27 mouse cellular contexts compared by ENCODE assay signal in the genomic region with DNA sequence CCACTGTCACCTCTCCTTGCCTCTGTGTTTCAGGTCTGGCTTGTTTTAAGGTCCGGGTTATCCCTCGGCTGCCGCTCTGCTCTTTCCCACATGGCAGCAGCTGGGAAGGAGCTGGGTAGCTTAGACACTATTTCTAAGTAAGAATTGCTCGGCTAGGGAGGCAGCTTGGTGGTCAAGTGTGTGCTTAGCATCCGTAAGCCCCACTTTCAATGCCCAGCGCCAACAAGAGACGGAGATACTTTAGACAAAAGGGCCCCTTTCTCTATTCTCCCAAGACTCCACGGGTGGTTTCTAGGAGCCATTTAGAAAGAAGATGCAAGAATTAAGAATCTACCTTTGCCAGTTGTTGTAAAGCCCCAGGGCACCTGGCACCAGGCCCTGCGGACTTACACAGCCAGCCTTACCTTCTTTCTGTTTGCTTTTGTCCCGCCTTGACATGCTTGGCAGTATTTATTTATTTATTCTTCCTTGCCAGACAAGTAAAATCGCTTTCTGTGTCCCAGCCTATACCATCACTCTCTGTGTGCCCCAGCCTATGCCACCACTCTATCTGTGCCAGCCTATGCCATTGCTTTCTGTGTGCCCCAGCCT. TPM values are rescaled to one million over a fixed set of nuclear protein-coding genes. Genes with fewer than 3 reads are reported as not detected.
DNase-seq lines count a peak whose midpoint lies in the region; ATAC-seq and TF ChIP-seq lines count a peak whose summit lies in the region.
"Had no signal": no experiment of that assay in that cellular context is flagged by ENCODE, and none has a peak within 500 bp of the region (broad histone marks: within the 10 kb centered on the region; RNA-seq: fewer than 3 reads in every experiment).

No protein-coding gene starts in this region.

- H3K4me3 ChIP-seq in embryonic facial prominence, embryonic 14.5 days (ENCODE audit: low read depth, low read length) = no peak overlapping the region
- no peak overlapping the region for H3K4me3 ChIP-seq in embryonic facial prominence, embryonic 10.5 days
- H3K4me3 ChIP-seq in limb, embryonic 13.5 days = no peak overlapping the region
- no peak overlapping the region for H3K4me3 ChIP-seq in limb, embryonic 10.5 days
- no peak overlapping the region for H3K4me3 ChIP-seq in liver, embryonic 15.5 days (replicated peaks)
- H3K4me3 ChIP-seq in liver, postnatal 0 days (ENCODE audit: low read depth, low read length) = no peak overlapping the region
- no peak overlapping the region for H3K4me3 ChIP-seq in hindbrain, embryonic 11.5 days (ENCODE audit: low read depth, low read length)
- H3K4me3 ChIP-seq: embryonic facial prominence, embryonic 15.5 days; forebrain, embryonic 12.5 days; heart, embryonic 12.5 days; heart, embryonic 15.5 days; hindbrain, embryonic 10.5 days had no signal

- no peaks in the 10 kb centered on the region for H3K27me3 ChIP-seq in embryonic facial prominence, embryonic 14.5 days (replicated peaks; ENCODE audit: control insufficient read depth, insufficient read depth, low read length)
- no peaks in the 10 kb centered on the region for H3K27me3 ChIP-seq in embryonic facial prominence, embryonic 10.5 days (replicated peaks; ENCODE audit: low read depth, poor library complexity, severe bottlenecking)
- no peaks in the 10 kb centered on the region for H3K27me3 ChIP-seq in limb, embryonic 13.5 days
- no peaks in the 10 kb centered on the region for H3K27me3 ChIP-seq in limb, embryonic 10.5 days (ENCODE audit: low read depth, poor library complexity, severe bottlenecking)
- no peaks in the 10 kb centered on the region for H3K27me3 ChIP-seq in liver, embryonic 15.5 days
- no peaks in the 10 kb centered on the region for H3K27me3 ChIP-seq in liver, postnatal 0 days (ENCODE audit: insufficient read depth, low read length)
- no peaks in the 10 kb centered on the region for H3K27me3 ChIP-seq in hindbrain, embryonic 11.5 days (ENCODE audit: control insufficient read depth, insufficient read depth, low read length)
- H3K27me3 ChIP-seq: embryonic facial prominence, embryonic 15.5 days; forebrain, embryonic 12.5 days; heart, embryonic 12.5 days; heart, embryonic 15.5 days had no signal

- TF ChIP-seq CTCF in liver, postnatal 0 days (IDR thresholded peaks at IDR 0.05; ENCODE audit: low read depth) = no peak

- ATAC-seq in embryonic facial prominence, embryonic 14.5 days (ENCODE audit: low read depth) = no peak
- ATAC-seq in limb, embryonic 13.5 days (ENCODE audit: low FRiP score, low read depth) = no peak
- ATAC-seq in liver, embryonic 15.5 days (ENCODE audit: insufficient read depth) = no peak
- ATAC-seq in liver, postnatal 0 days = no peak
- no peak for ATAC-seq in hindbrain, embryonic 11.5 days (ENCODE audit: low FRiP score)
- ATAC-seq: activated CD4-positive, CD25-positive, alpha-beta regulatory T cell, adult 4 months; forebrain, embryonic 16.5 days; hindbrain, postnatal 0 days had no signal

- H3K9me3 ChIP-seq in embryonic facial prominence, embryonic 14.5 days (ENCODE audit: control insufficient read depth, low read length) = no peaks in the 10 kb centered on the region
- H3K9me3 ChIP-seq in embryonic facial prominence, embryonic 10.5 days = no peaks in the 10 kb centered on the region
- H3K9me3 ChIP-seq in limb, embryonic 13.5 days = no peaks in the 10 kb centered on the region
- H3K9me3 ChIP-seq in limb, embryonic 10.5 days (replicated peaks) = no peaks in the 10 kb centered on the region
- no peaks in the 10 kb centered on the region for H3K9me3 ChIP-seq in liver, embryonic 15.5 days (replicated peaks)
- no peaks in the 10 kb centered on the region for H3K9me3 ChIP-seq in liver, postnatal 0 days (ENCODE audit: low read length)
- no peaks in the 10 kb centered on the region for H3K9me3 ChIP-seq in hindbrain, embryonic 11.5 days (ENCODE audit: control insufficient read depth, low read length)
- H3K9me3 ChIP-seq: embryonic facial prominence, embryonic 15.5 days; forebrain, embryonic 12.5 days; heart, embryonic 12.5 days; heart, embryonic 15.5 days; hindbrain, embryonic 10.5 days had no signal

- 86% methylated on average over 11 of the region's 11 CpGs for WGBS in embryonic facial prominence, embryonic 14.5 days
- WGBS in embryonic facial prominence, embryonic 10.5 days = 89% methylated on average over 11 of the region's 11 CpGs
- 91% methylated on average over 11 of the region's 11 CpGs for WGBS in limb, embryonic 13.5 days
- WGBS in limb, embryonic 10.5 days = 94% methylated on average over 11 of the region's 11 CpGs
- 92% methylated on average over 11 of the region's 11 CpGs for WGBS in liver, embryonic 15.5 days (ENCODE audit: insufficient replicate concordance)
- 91% methylated on average over 11 of the region's 11 CpGs for WGBS in liver, postnatal 0 days (ENCODE audit: insufficient replicate concordance)
- 86% methylated on average over 11 of the region's 11 CpGs for WGBS in hindbrain, embryonic 11.5 days

- H3K4me1 ChIP-seq in embryonic facial prominence, embryonic 14.5 days (ENCODE audit: control insufficient read depth, insufficient read depth, low read length) = peaks cover 13% of the 10 kb centered on the region
- H3K4me1 ChIP-seq in embryonic facial prominence, embryonic 10.5 days = peaks cover 29% of the 10 kb centered on the region
- peaks cover 27% of the 10 kb centered on the region for H3K4me1 ChIP-seq in limb, embryonic 13.5 days
- H3K4me1 ChIP-seq in limb, embryonic 10.5 days = peaks cover 22% of the 10 kb centered on the region
- peaks cover 82% of the 10 kb centered on the region for H3K4me1 ChIP-seq in liver, embryonic 15.5 days (replicated peaks)
- H3K4me1 ChIP-seq in liver, postnatal 0 days (ENCODE audit: insufficient read depth) = peaks cover 17% of the 10 kb centered on the region
- H3K4me1 ChIP-seq in hindbrain, embryonic 11.5 days (replicated peaks; ENCODE audit: control insufficient read depth, insufficient read depth, low read length) = peaks cover 6% of the 10 kb centered on the region

- TF ChIP-seq EP300 in liver, postnatal 0 days (IDR thresholded peaks at IDR 0.05; ENCODE audit: low read depth) = no peak

- peaks cover 70% of the 10 kb centered on the region for H3K36me3 ChIP-seq in embryonic facial prominence, embryonic 14.5 days (ENCODE audit: control insufficient read depth, insufficient read depth, low read length)
- H3K36me3 ChIP-seq in embryonic facial prominence, embryonic 10.5 days (replicated peaks) = peaks cover 80% of the 10 kb centered on the region
- H3K36me3 ChIP-seq in limb, embryonic 13.5 days = peaks cover 77% of the 10 kb centered on the region
- peaks cover 74% of the 10 kb centered on the region for H3K36me3 ChIP-seq in limb, embryonic 10.5 days
- peaks cover 85% of the 10 kb centered on the region for H3K36me3 ChIP-seq in liver, embryonic 15.5 days (replicated peaks)
- H3K36me3 ChIP-seq in liver, postnatal 0 days (replicated peaks; ENCODE audit: insufficient read depth, low read length) = peaks cover 69% of the 10 kb centered on the region
- H3K36me3 ChIP-seq in hindbrain, embryonic 11.5 days (ENCODE audit: control insufficient read depth, insufficient read depth, low read length) = peaks cover 12% of the 10 kb centered on the region

- no peak overlapping the region for H3K4me2 ChIP-seq in embryonic facial prominence, embryonic 14.5 days (ENCODE audit: low read depth, low read length)
- H3K4me2 ChIP-seq in limb, embryonic 13.5 days (replicated peaks) = no peak overlapping the region
- 0 out of 2 replicates have a peak overlapping the region, but pooled peaks have one; percentile 4 for H3K4me2 ChIP-seq in liver, embryonic 15.5 days
- no peak overlapping the region for H3K4me2 ChIP-seq in liver, postnatal 0 days (ENCODE audit: low read depth, low read length)
- no peak overlapping the region for H3K4me2 ChIP-seq in hindbrain, embryonic 11.5 days (replicated peaks; ENCODE audit: low read depth, low read length)
- H3K4me2 ChIP-seq: embryonic facial prominence, embryonic 15.5 days; forebrain, embryonic 12.5 days; heart, embryonic 12.5 days; heart, embryonic 15.5 days; hindbrain, embryonic 14.5 days had no signal

- 0 out of 2 replicates have a peak overlapping the region, but pooled peaks have one; percentile 3 for H3K9ac ChIP-seq in embryonic facial prominence, embryonic 14.5 days (ENCODE audit: low read depth, low read length)
- 0 out of 2 replicates have a peak overlapping the region, but pooled peaks have one; percentile 9 for H3K9ac ChIP-seq in limb, embryonic 13.5 days
- H3K9ac ChIP-seq in liver, embryonic 15.5 days = no peak overlapping the region
- H3K9ac ChIP-seq in liver, postnatal 0 days (replicated peaks) = no peak overlapping the region
- H3K9ac ChIP-seq in hindbrain, embryonic 11.5 days (ENCODE audit: low read depth, low read length) = no peak overlapping the region
- H3K9ac ChIP-seq: embryonic facial prominence, embryonic 15.5 days; forebrain, embryonic 12.5 days; heart, embryonic 12.5 days; heart, embryonic 15.5 days; hindbrain, embryonic 14.5 days had no signal

- no peak for DNase-seq in embryonic facial prominence, embryonic 14.5 days (ENCODE audit: low spot score)
- DNase-seq in embryonic facial prominence, embryonic 10.5 days (ENCODE audit: low spot score) = no peak
- no peak for DNase-seq in limb, embryonic 10.5 days (ENCODE audit: low spot score)
- DNase-seq in liver, postnatal 0 days = no peak
- no peak for DNase-seq in hindbrain, embryonic 11.5 days (ENCODE audit: low spot score)
- DNase-seq: adrenal gland, adult 8-10 months; adrenal gland, postnatal 25 days; cerebellum, adult 11-12 months; cerebellum, adult 8-10 months; cerebellum, postnatal 10 days; cerebellum, postnatal 36 days; embryo, embryonic 11 days; gastrocnemius, postnatal 10 days; gastrocnemius, postnatal 36 days; heart, postnatal 10 days; heart, postnatal 36 days had no signal

- no peak overlapping the region for H3K27ac ChIP-seq in embryonic facial prominence, embryonic 14.5 days (replicated peaks; ENCODE audit: low read depth, low read length)
- H3K27ac ChIP-seq in embryonic facial prominence, embryonic 10.5 days (replicated peaks) = no peak overlapping the region
- H3K27ac ChIP-seq in limb, embryonic 13.5 days = no peak overlapping the region
- H3K27ac ChIP-seq in limb, embryonic 10.5 days = no peak overlapping the region
- peak overlapping the region; percentile 51 for H3K27ac ChIP-seq in liver, embryonic 15.5 days (replicated peaks)
- no peak overlapping the region for H3K27ac ChIP-seq in liver, postnatal 0 days (ENCODE audit: low read depth)
- H3K27ac ChIP-seq in hindbrain, embryonic 11.5 days (ENCODE audit: low read depth, low read length) = no peak overlapping the region
- H3K27ac ChIP-seq: embryonic facial prominence, embryonic 15.5 days; forebrain, embryonic 12.5 days; heart, embryonic 15.5 days; hindbrain, embryonic 10.5 days; hindbrain, embryonic 14.5 days; hindbrain, postnatal 0 days had no signal

RNA-seq across cellular contexts. Expression of a gene that starts 5.1 kb away (rescaled TPM):
- 60.2 and 64.0 TPM in 2 replicates for polyA plus RNA-seq in embryonic facial prominence, embryonic 14.5 days (2014; fragmentation: Nextera tagmentation; extraction: Ambion mirVana)
- 68.7 and 70.8 TPM in 2 replicates for polyA plus RNA-seq in embryonic facial prominence, embryonic 10.5 days (2016; fragmentation: Nextera tagmentation; extraction: Ambion mirVana)
- 86.2 and 94.0 TPM in 2 replicates for polyA plus RNA-seq in limb, embryonic 13.5 days (2015; fragmentation: Nextera tagmentation; extraction: Ambion mirVana)
- polyA plus RNA-seq in limb, embryonic 10.5 days (2016; fragmentation: Nextera tagmentation; extraction: Ambion mirVana) = 69.0 and 75.1 TPM in 2 replicates
- 21.9 and 23.5 TPM in 2 replicates for polyA plus RNA-seq in liver, embryonic 15.5 days (2015; fragmentation: Nextera tagmentation; extraction: Ambion mirVana)
- polyA plus RNA-seq in liver, postnatal 0 days (2015; fragmentation: Nextera tagmentation; extraction: Ambion mirVana) = 16.0 and 16.7 TPM in 2 replicates
- 59.1 and 66.3 TPM in 2 replicates for polyA plus RNA-seq in hindbrain, embryonic 11.5 days (2014; fragmentation: Nextera tagmentation; extraction: Ambion mirVana)

RNA-seq across cellular contexts. Expression of a gene that starts 5.7 kb away (rescaled TPM):
- polyA plus RNA-seq in embryonic facial prominence, embryonic 14.5 days (2014; fragmentation: Nextera tagmentation; extraction: Ambion mirVana) = 44.3 and 53.0 TPM in 2 replicates
- 52.0 and 57.5 TPM in 2 replicates for polyA plus RNA-seq in embryonic facial prominence, embryonic 10.5 days (2016; fragmentation: Nextera tagmentation; extraction: Ambion mirVana)
- polyA plus RNA-seq in limb, embryonic 13.5 days (2015; fragmentation: Nextera tagmentation; extraction: Ambion mirVana) = 69.7 and 77.4 TPM in 2 replicates
- polyA plus RNA-seq in limb, embryonic 10.5 days (2016; fragmentation: Nextera tagmentation; extraction: Ambion mirVana) = 48.4 and 62.3 TPM in 2 replicates
- polyA plus RNA-seq in liver, embryonic 15.5 days (2015; fragmentation: Nextera tagmentation; extraction: Ambion mirVana) = 214 and 226 TPM in 2 replicates
- polyA plus RNA-seq in liver, postnatal 0 days (2015; fragmentation: Nextera tagmentation; extraction: Ambion mirVana) = 61.5 and 69.6 TPM in 2 replicates
- polyA plus RNA-seq in hindbrain, embryonic 11.5 days (2014; fragmentation: Nextera tagmentation; extraction: Ambion mirVana) = 48.1 and 51.8 TPM in 2 replicates

RNA-seq across cellular contexts. Expression of a gene that starts 12.6 kb away (rescaled TPM):
- 64.2 and 74.3 TPM in 2 replicates for polyA plus RNA-seq in embryonic facial prominence, embryonic 14.5 days (2014; fragmentation: Nextera tagmentation; extraction: Ambion mirVana)
- 106 and 107 TPM in 2 replicates for polyA plus RNA-seq in embryonic facial prominence, embryonic 10.5 days (2016; fragmentation: Nextera tagmentation; extraction: Ambion mirVana)
- polyA plus RNA-seq in limb, embryonic 13.5 days (2015; fragmentation: Nextera tagmentation; extraction: Ambion mirVana) = 126 TPM in 2 replicates
- 107 and 125 TPM in 2 replicates for polyA plus RNA-seq in limb, embryonic 10.5 days (2016; fragmentation: Nextera tagmentation; extraction: Ambion mirVana)
- polyA plus RNA-seq in liver, embryonic 15.5 days (2015; fragmentation: Nextera tagmentation; extraction: Ambion mirVana) = 24.9 and 28.5 TPM in 2 replicates
- 13.9 and 15.1 TPM in 2 replicates for polyA plus RNA-seq in liver, postnatal 0 days (2015; fragmentation: Nextera tagmentation; extraction: Ambion mirVana)
- 82.8 and 85.4 TPM in 2 replicates for polyA plus RNA-seq in hindbrain, embryonic 11.5 days (2014; fragmentation: Nextera tagmentation; extraction: Ambion mirVana)

RNA-seq across cellular contexts. Expression of a gene that starts 19.6 kb away (rescaled TPM):
- 110 and 117 TPM in 2 replicates for polyA plus RNA-seq in embryonic facial prominence, embryonic 14.5 days (2014; fragmentation: Nextera tagmentation; extraction: Ambion mirVana)
- 100 and 105 TPM in 2 replicates for polyA plus RNA-seq in embryonic facial prominence, embryonic 10.5 days (2016; fragmentation: Nextera tagmentation; extraction: Ambion mirVana)
- polyA plus RNA-seq in limb, embryonic 13.5 days (2015; fragmentation: Nextera tagmentation; extraction: Ambion mirVana) = 110 and 116 TPM in 2 replicates
- polyA plus RNA-seq in limb, embryonic 10.5 days (2016; fragmentation: Nextera tagmentation; extraction: Ambion mirVana) = 99.6 and 101 TPM in 2 replicates
- polyA plus RNA-seq in liver, embryonic 15.5 days (2015; fragmentation: Nextera tagmentation; extraction: Ambion mirVana) = 40.6 and 41.4 TPM in 2 replicates
- polyA plus RNA-seq in liver, postnatal 0 days (2015; fragmentation: Nextera tagmentation; extraction: Ambion mirVana) = 58.1 and 59.6 TPM in 2 replicates
- polyA plus RNA-seq in hindbrain, embryonic 11.5 days (2014; fragmentation: Nextera tagmentation; extraction: Ambion mirVana) = 108 and 114 TPM in 2 replicates

RNA-seq across cellular contexts. Expression of a gene that starts 24.1 kb away (rescaled TPM):
- 233 and 246 TPM in 2 replicates for polyA plus RNA-seq in embryonic facial prominence, embryonic 14.5 days (2014; fragmentation: Nextera tagmentation; extraction: Ambion mirVana)
- 269 and 279 TPM in 2 replicates for polyA plus RNA-seq in embryonic facial prominence, embryonic 10.5 days (2016; fragmentation: Nextera tagmentation; extraction: Ambion mirVana)
- polyA plus RNA-seq in limb, embryonic 13.5 days (2015; fragmentation: Nextera tagmentation; extraction: Ambion mirVana) = 253 and 254 TPM in 2 replicates
- 308 and 312 TPM in 2 replicates for polyA plus RNA-seq in limb, embryonic 10.5 days (2016; fragmentation: Nextera tagmentation; extraction: Ambion mirVana)
- polyA plus RNA-seq in liver, embryonic 15.5 days (2015; fragmentation: Nextera tagmentation; extraction: Ambion mirVana) = 137 and 144 TPM in 2 replicates
- 158 and 170 TPM in 2 replicates for polyA plus RNA-seq in liver, postnatal 0 days (2015; fragmentation: Nextera tagmentation; extraction: Ambion mirVana)
- 259 and 263 TPM in 2 replicates for polyA plus RNA-seq in hindbrain, embryonic 11.5 days (2014; fragmentation: Nextera tagmentation; extraction: Ambion mirVana)

Comparison
In these comparisons a context has a peak if more than half of its experiments do, and no peak if none do; other contexts are left out.
1. H3K9ac ChIP-seq: peak in embryonic facial prominence, embryonic 14.5 days (single experiment) and limb, embryonic 13.5 days (single experiment); none in liver, embryonic 15.5 days (single experiment), liver, postnatal 0 days (single experiment) and hindbrain, embryonic 11.5 days (single experiment).